Mouse (Mus musculus) layer of hippocampus, adult 6 months (tissue): ENCODE results near the gene Cnpy4. TPM values are rescaled to one million over a fixed set of nuclear protein-coding genes. Genes with fewer than 3 reads are reported as not detected.

Source experiments
- long read RNA-seq, 2 experiments: library from polyadenylated mRNA; unstranded; transcript quantifications; one replicate each; pipeline ENCODE4 v2.0.0; 2019 to 2020
- microRNA-seq: library from miRNA; unstranded; fragments of <30 nt; microRNA quantifications from one replicate; pipeline ENCODE4 v1.2.0, GENCODE M21; 2020
- polyA plus RNA-seq: library from polyadenylated mRNA; unstranded; fragments of <200 nt; fragmentation: Nextera tagmentation; gene quantifications from 2 replicates; pipeline ENCODE4 v1.2.3, GENCODE M21; 2021

The Cnpy4 gene
- 12.6 and 20.8 TPM in 2 replicates for polyA plus RNA-seq
- long read RNA-seq, experiment 1, transcript Cnpy4-202 (6 exons, 1,855 nt), result major isoform, 24 of 27 reads
- long read RNA-seq, experiment 1, partial matches to known transcripts, result 3 of 27 reads
- long read RNA-seq, experiment 1, other reads (novel, unspliced or antisense), result 0 of 27 reads
- long read RNA-seq, experiment 2, transcript Cnpy4-202 (6 exons, 1,855 nt), result major isoform, 40 of 41 reads
- long read RNA-seq, experiment 2, partial matches to known transcripts, result 1 of 41 reads
- long read RNA-seq, experiment 2, other reads (novel, unspliced or antisense), result 0 of 41 reads

DNA sequence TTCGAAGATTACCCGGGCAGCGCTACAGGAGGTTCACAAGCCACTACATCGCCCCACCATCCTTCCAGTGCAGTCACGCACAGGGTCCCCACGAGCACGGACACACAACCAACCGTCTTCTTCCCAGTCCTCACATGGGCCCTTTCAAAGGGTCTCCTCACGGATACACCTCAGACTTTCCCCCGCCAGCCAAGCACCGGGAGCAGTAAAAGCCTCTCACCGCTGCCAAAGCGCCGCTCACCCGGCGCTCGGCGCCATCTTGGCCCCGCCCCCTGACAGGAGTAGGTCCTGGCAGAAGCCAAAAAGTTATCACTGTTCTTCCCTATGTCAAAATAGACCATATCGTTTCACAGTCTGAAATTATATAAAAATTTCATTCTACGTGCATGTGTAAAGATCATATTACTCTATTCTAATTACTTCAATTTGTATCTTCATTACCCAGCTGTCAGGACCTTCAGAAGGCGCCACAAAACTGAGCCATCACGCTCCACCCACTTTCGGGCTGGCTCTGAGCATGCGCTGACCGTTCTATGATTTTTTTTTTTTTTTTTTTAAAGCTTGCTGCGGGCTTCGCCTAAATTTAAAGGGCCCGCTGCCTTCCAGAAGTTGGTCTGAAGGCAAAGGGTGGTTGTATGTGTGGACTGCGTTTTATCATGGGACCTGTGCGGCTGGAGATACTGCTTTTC lies at the start of gene Cnpy4, which contains the start of gene Taf6:
Gene Cnpy4, plus strand, starts transcription at position 536 of the 689 bp plus-strand sequence.
Gene Taf6, minus strand, starts transcription at position 502 of the 689 bp plus-strand sequence.

DNA sequence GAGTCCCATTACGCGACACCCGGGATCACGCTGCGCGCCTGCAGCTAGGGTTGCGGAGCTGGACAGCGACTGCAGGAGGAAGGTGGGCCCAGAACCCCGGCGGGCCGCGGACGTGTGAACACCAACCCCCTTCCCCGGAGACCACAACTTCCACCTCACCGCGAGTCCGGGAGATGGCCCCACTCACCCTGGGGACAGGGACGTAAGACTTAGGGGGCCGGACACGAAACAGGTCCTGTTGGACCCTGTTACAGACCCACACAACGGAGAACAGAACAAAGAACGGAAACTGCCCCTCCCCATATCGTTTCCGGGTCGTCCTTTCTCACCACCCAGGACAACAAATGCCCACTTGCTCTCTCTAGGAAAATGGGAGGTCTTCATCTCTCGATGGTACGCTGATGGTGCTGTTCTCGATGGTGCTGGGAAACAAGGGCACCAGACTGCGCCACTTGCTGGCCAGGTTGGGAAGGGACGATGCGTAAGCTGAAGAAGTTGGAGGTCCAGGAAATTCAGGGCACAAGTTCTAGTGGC lies 31.8 kb upstream of the Cnpy4 start, which contains the start of gene Zfp113:
Gene Zfp113, minus strand, starts transcription at position 302 of the 534 bp plus-strand sequence.

GRCm38 (mm10) chr5:138160842-138161665 lies 26.2 kb upstream of the Cnpy4 start, which contains the start of gene Cops6:
Gene Cops6 (plus strand): TSS chr5:138161071.

DNA sequence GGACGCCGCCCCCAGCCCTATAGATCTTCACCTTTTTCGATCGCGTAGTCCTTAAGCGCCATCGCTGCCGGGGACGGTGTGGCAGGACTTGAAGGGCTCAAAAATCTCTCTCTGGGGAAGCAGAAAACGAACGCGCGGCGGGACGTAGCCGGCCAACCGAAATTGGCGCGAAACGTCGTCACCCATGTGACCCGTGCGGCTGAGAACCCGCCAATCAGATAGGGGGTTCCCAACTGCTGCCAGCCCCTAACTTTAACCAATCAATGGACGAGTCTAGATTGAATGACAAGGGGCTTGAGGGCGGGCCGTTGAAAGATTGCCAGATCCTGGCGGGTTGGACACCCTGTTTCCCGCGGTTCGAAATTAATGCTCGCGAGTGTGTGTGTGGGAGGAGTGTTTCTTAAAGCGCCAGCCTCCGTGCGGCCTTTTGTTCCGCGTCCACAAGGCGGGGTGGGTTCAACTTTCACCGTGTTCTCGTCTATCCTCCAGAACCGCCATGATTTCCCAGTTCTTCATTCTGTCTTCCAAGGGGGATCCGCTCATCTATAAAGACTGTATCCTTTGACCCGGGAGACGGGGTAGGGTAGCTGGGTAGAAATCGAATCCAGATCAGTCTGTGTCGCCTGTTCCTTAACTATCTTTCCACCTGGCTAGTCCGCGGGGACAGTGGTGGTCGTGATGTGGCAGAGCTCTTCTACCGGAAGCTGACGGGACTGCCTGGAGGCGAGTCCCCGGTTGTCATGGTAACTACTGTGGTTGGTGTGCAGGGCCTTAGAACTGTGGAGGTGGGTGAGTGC lies 15.4 kb upstream of the Cnpy4 start, which contains the start of the genes Ap4m1 and Mcm7:
Gene Ap4m1, plus strand, starts transcription at position 308 of the 797 bp plus-strand sequence.
Gene Mcm7, minus strand, starts transcription at position 728 of the 797 bp plus-strand sequence.

DNA sequence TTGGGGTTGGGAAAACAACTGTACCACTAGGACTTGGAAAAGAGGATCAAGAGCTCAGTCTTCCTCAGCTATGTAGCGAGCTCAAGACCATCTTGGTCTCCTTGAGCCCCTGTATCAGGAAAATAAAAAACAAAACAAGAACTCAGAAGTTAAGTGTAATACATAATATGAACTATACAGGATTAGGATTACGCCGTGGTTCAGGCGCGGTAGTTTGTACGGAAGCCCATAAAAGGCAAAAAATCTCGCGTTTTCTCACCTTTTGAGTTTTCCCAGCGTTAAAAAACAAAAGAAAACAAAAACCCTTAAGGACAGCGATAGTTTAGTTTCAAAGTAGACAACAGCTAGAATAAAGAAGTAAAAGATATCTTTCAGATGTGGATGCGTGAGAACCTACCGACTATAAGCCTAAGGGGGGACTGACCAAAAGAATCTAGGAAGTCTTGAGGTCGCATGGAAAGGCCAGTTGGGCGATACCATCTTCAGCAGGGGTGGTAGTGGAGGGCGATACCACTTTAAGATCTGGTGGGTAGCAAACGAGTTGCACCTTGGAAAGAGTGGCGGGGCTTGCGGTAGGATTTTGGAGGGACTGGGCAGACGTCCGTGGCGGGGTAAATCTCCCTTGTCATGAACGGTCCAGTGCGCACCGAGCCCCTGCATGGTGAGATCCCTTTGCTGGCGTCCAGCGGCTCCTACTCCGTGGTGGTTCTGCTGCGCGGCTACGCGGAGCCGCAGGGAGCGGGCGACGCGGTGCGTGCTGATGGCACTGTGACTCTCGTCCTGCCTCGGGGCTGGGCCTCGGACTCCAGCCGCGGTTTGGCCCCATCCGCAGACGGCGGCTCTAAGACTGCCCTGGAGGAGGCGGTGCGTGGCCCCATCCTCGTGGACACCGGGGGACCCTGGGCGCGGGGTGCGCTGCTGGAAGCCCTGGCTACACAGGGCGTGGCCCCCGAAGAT lies 6.8 kb downstream of the Cnpy4 start, which contains the start of gene Mblac1:
Gene Mblac1, plus strand, starts transcription at position 544 of the 957 bp plus-strand sequence.

GRCm38 (mm10) chr5:138225700-138226099 lies 38.4 kb downstream of the Cnpy4 start, which contains the start of gene Nxpe5:
Gene Nxpe5 (plus strand): TSS chr5:138225898.

Small RNAs within 50 kb of the gene (microRNA-seq; reads per million reads assigned to microRNA genes)
- gene Mir106b (269 reads per million, percentile 68 among the genes with 10 or more reads in this experiment), gene Mir25 (119 reads per million, percentile 60 among the genes with 10 or more reads in this experiment), gene Mir93 (1,399 reads per million, percentile 84 among the genes with 10 or more reads in this experiment)

Other genes starting within 250 kb of the Cnpy4 start
- gene Gjc3, start 224.4 kb upstream of the Cnpy4 start, polyA plus RNA-seq, result 13.0 and 14.2 TPM in 2 replicates
- gene Azgp1, start 206.0 kb upstream of the Cnpy4 start, polyA plus RNA-seq, result not detected in 2 replicates
- gene Smok3a, start 166.2 kb upstream of the Cnpy4 start, polyA plus RNA-seq, result not detected in 2 replicates
- gene Smok3b, start 166.1 kb upstream of the Cnpy4 start, polyA plus RNA-seq, result not detected in 2 replicates
- gene Smok3c, start 134.3 kb upstream of the Cnpy4 start, polyA plus RNA-seq, result not detected in 2 replicates
- gene Zkscan1, start 102.4 kb upstream of the Cnpy4 start, polyA plus RNA-seq, result 8.0 and 10.7 TPM in 2 replicates
- gene Zscan21, start 70.6 kb upstream of the Cnpy4 start, polyA plus RNA-seq, result 14.1 and 14.6 TPM in 2 replicates
- 4.0 and 6.4 TPM in 2 replicates for gene Zfp113, start 31.7 kb upstream of the Cnpy4 start, polyA plus RNA-seq
- 330 and 333 TPM in 2 replicates for gene Cops6, start 26.4 kb upstream of the Cnpy4 start, polyA plus RNA-seq
- 3.9 and 4.3 TPM in 2 replicates for gene Ap4m1, start 15.5 kb upstream of the Cnpy4 start, polyA plus RNA-seq
- 8.4 and 9.6 TPM in 2 replicates for gene Mcm7, start 15.1 kb upstream of the Cnpy4 start, polyA plus RNA-seq
- 48.3 and 55.9 TPM in 2 replicates for gene Taf6, start within 50 bp of the Cnpy4 start, polyA plus RNA-seq
- 5.3 and 7.4 TPM in 2 replicates for gene Mblac1, start 6.8 kb downstream of the Cnpy4 start, polyA plus RNA-seq
- gene Nxpe5, start 38.4 kb downstream of the Cnpy4 start, polyA plus RNA-seq, result not detected in 2 replicates
- gene Lamtor4, start 68.0 kb downstream of the Cnpy4 start, polyA plus RNA-seq, result 106 and 108 TPM in 2 replicates
- 4.3 and 4.5 TPM in 2 replicates for gene BC037034, start 76.5 kb downstream of the Cnpy4 start, polyA plus RNA-seq
- gene Gal3st4, start 85.4 kb downstream of the Cnpy4 start, polyA plus RNA-seq, result 3.9 and 4.6 TPM in 2 replicates
- gene Gm43720, start 92.5 kb downstream of the Cnpy4 start, polyA plus RNA-seq, result 0.03 TPM in 1 of 2 replicates, not detected in the other
- 0.10 and 0.13 TPM in 2 replicates for gene Gpc2, start 92.5 kb downstream of the Cnpy4 start, polyA plus RNA-seq
- 0.10 TPM in 1 of 2 replicates, not detected in the other for gene Stag3, start 92.8 kb downstream of the Cnpy4 start, polyA plus RNA-seq
- gene Pvrig, start 154.5 kb downstream of the Cnpy4 start, polyA plus RNA-seq, result 0.18 and 0.26 TPM in 2 replicates